ENCODE assay signal across 8 mouse cellular contexts in the genomic region with DNA sequence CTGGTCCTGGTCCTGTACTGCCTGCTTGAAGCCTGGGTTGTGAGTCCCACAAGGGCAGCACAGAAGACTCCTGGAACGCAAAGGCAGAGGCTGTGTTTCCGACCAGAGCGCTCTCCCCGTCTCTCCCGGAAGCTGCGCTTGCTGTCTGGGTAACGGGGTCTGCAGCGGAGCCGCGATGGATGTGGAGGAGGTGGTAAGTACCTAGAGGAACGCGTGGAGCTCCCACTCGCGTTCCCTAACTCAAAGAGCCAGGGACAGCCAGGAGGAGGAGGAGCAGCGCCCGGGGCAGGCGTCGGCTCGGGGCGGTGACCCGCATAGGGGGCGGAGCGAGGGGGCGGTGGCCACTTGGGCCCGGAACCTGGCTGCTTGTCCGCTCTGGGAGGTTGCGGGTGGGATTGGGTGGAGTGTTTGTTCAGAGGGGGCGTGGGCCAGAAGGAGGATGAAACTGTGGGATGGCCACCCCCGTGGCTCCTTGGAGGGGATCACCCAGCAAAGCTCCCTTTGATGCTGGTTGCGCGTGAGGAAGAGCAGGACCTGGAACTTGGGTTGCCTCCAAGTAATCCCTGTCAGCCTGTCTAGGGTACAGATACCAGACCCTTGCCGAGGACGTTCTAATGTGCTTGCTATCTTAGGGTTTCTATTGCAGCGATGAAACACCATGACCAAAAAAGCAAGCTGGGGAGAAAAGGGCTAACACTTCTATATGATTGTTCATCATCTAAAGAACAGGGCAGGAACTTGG.
DNase-seq lines count a peak whose midpoint lies in the region; ATAC-seq and TF ChIP-seq lines count a peak whose summit lies in the region.
"Not testable (repeated sequence)": the region's sequence is repeated elsewhere in the genome, so short reads cannot be mapped to it uniquely, and the experiment has no call there.

No protein-coding gene starts in this region.

- 2% methylated on average over 34 of the region's 34 CpGs for WGBS in forebrain, embryonic 16.5 days
- 2% methylated on average over 34 of the region's 34 CpGs for WGBS in lung, adult 2 months
- WGBS in neural tube, embryonic 14.5 days = 4% methylated on average over 34 of the region's 34 CpGs

- not testable (repeated sequence) for H3K27ac ChIP-seq in forebrain, embryonic 16.5 days (ENCODE audit: low read length); neural tube, embryonic 14.5 days (ENCODE audit: low read depth, low read length); testis, adult 2 months (ENCODE audit: control insufficient read depth, insufficient read depth, low read depth, low read length)

- H3K4me2 ChIP-seq in forebrain, embryonic 16.5 days (ENCODE audit: low read length) = peak overlapping the region; percentile 64
- peak overlapping the region; percentile 53 for H3K4me2 ChIP-seq in neural tube, embryonic 14.5 days (ENCODE audit: low read depth, low read length)

- TF ChIP-seq POLR2A in lung, adult 2 months (IDR thresholded peaks at IDR 0.05; ENCODE audit: borderline replicate concordance, extremely low read depth, low read depth, low read length) = not testable (repeated sequence)
- peak; percentile 51 for TF ChIP-seq POLR2A in testis, adult 2 months (IDR thresholded peaks at IDR 0.05; ENCODE audit: control insufficient read depth, low read depth, low read length)

- not testable (repeated sequence) for H3K27me3 ChIP-seq in G1E (ENCODE audit: insufficient read depth, low read length); forebrain, embryonic 16.5 days (replicated peaks; ENCODE audit: control insufficient read depth, insufficient read depth, low read length); neural tube, embryonic 14.5 days (ENCODE audit: control insufficient read depth, insufficient read depth, low read length); testis, adult 2 months (ENCODE audit: control insufficient read depth, insufficient read depth, low read length)

- H3K4me3 ChIP-seq in G1E (ENCODE audit: low read depth, low read length) = peak overlapping the region; percentile 81
- peak overlapping the region; percentile 56 for H3K4me3 ChIP-seq in forebrain, embryonic 16.5 days (replicated peaks; ENCODE audit: low read length)
- peak overlapping the region; percentile 67 for H3K4me3 ChIP-seq in lung, adult 2 months (replicated peaks; ENCODE audit: extremely low read depth, low read depth, low read length)
- H3K4me3 ChIP-seq in neural tube, embryonic 14.5 days (ENCODE audit: low read depth, low read length) = peak overlapping the region; percentile 35
- H3K4me3 ChIP-seq in testis, adult 2 months (ENCODE audit: control insufficient read depth, low read depth, low read length) = peak overlapping the region; percentile 99

- H3K36me3 ChIP-seq in G1E (replicated peaks); forebrain, embryonic 16.5 days (ENCODE audit: control insufficient read depth, insufficient read depth); neural tube, embryonic 14.5 days (ENCODE audit: control insufficient read depth, insufficient read depth, low read length); testis, adult 2 months (ENCODE audit: control insufficient read depth, insufficient read depth, low read length): not testable (repeated sequence)

- H3K9ac ChIP-seq in forebrain, embryonic 16.5 days (replicated peaks; ENCODE audit: low read depth, low read length) = peak overlapping the region; percentile 61
- H3K9ac ChIP-seq in neural tube, embryonic 14.5 days (replicated peaks; ENCODE audit: low read depth, low read length) = peak overlapping the region; percentile 46

- intact Hi-C loops in heart, postnatal 36 days (cut with DNase I) = loop anchor here (5.0 kb wide), 1 partner anchor 171 kb away; a partner anchor contains a TSS

- TF ChIP-seq CTCF in G1E (IDR thresholded peaks at IDR 0.05; ENCODE audit: low read depth, low read length); lung, adult 2 months (IDR thresholded peaks at IDR 0.05; ENCODE audit: insufficient read depth, low read length); testis, adult 2 months (IDR thresholded peaks at IDR 0.05; ENCODE audit: control insufficient read depth, insufficient read depth, insufficient replicate concordance, low read depth, low read length): not testable (repeated sequence)

- peak; percentile 94 for ATAC-seq in G1E (ENCODE audit: extremely low read depth, insufficient number of reproducible peaks, low FRiP score, poor library complexity, severe bottlenecking)
- ATAC-seq in forebrain, embryonic 16.5 days = peak; percentile 75
- ATAC-seq in neural tube, embryonic 14.5 days (ENCODE audit: low read depth) = peak; percentile 86

- DNase-seq in G1E (ENCODE audit: low spot score) = peak; percentile 66
- DNase-seq in cerebellum, adult 18-20 months = peak; percentile 77 to 80
- peak; percentile 75 to 84 for DNase-seq in heart, postnatal 36 days
- peak; percentile 64 to 65 for DNase-seq in layer of hippocampus, adult 18-20 months (ENCODE audit: low spot score in 2 of 2)
- peak; percentile 71 for DNase-seq in lung, adult 2 months

- not testable (repeated sequence) for H3K9me3 ChIP-seq in G1E (replicated peaks); forebrain, embryonic 16.5 days (ENCODE audit: control insufficient read depth, low read length); neural tube, embryonic 14.5 days (ENCODE audit: control insufficient read depth, low read length)

- not testable (repeated sequence) for H3K4me1 ChIP-seq in G1E (ENCODE audit: insufficient read depth, low read depth, low read length); forebrain, embryonic 16.5 days (replicated peaks; ENCODE audit: control insufficient read depth, insufficient read depth, low read length); lung, adult 2 months (ENCODE audit: control insufficient read depth, insufficient read depth, low read length); neural tube, embryonic 14.5 days (ENCODE audit: control insufficient read depth, insufficient read depth, low read length); testis, adult 2 months (ENCODE audit: control insufficient read depth, insufficient read depth, low read length)

Comparison
In these comparisons a context has a peak if more than half of its experiments do, and no peak if none do; other contexts are left out.
1. H3K4me3 ChIP-seq: peak in every context shown above with its lines; median percentile 99 in testis, adult 2 months; 81 in G1E; 67 in lung, adult 2 months; 56 in forebrain, embryonic 16.5 days; 35 in neural tube, embryonic 14.5 days.